Mouse (Mus musculus): Measurements from ENCODE around the gene Hip1. TPM values are rescaled to one million over a fixed set of nuclear protein-coding genes. Genes with fewer than 3 reads are reported as not detected.

Hip1 gene
- polyA plus RNA-seq (2017; shearing (Covaris generic)) = 11.0 TPM

DNA sequence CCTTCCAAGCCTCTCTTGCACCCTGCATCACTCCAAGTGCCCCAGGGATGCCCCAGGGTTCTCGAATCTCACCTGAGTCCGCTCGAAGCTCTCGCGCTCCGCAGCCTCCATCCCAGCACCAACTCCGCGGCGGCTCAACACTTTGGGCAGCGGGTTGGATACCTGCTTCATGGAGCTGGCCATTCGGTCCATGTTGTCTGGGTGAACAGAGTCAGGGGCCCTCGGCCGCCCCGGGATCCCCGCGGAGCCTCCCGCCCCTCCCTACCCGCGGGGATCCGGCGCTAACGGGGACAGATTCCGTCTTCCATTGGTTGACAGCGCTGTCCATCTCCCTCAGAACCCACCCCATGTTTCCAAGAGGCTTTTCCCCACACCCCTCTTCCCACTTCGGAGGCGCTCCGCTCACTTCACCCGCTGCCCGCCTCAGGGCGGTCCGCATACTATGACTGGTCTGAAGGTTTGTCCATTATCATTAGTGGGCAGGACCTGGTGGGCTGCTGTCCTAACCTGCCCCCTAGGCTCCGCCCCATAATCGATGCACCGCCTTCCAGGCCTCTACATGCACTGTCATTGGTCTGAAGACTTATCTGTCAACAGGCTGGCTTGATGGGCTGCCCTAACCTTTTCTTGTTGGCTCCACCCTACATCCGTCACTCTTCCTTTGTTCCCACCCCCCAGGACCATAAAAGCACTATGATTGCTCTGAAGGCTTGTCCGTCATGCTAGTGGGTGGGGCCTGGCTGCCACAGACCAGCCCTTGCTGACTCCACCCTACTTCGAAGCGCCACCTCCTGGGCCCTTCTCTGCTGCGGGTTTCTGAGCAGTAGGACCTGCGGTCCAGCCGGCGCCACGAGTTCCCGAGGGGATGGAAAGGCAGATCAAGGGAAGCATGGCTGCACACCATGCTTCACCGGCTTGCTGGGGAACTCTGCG, at the start of gene Hip1:
TSS of gene Hip1 (minus strand) at position 256 of the 933 bp plus-strand sequence.

GRCm38 (mm10) chr5:135573006-135573405, 28.1 kb upstream of the Hip1 start, which contains the start of gene Ccl24:
Gene Ccl24 (minus strand): TSS chr5:135573049.

DNA sequence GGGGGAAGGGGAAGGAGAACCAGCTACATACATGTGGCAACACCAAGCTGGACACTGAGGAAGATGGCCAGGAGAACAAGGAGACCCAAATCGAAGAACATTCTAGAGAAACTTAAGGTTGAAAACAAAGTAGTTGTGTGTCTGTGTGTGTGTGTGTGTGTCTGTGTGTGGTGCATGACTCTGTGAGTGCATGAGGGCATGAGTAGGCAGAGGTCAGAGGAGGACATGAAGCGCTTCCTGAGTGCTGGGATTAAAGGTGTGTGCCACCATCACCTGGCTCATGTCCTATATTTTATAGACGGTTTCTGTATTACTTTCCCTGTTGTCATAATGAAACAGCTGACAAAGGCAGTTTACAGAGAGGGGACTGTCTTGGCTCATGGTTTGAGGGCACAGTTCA, 18.5 kb upstream of the Hip1 start, which contains the start of gene Ccl26:
TSS of gene Ccl26 (minus strand) at position 101 of the 400 bp plus-strand sequence.

DNA sequence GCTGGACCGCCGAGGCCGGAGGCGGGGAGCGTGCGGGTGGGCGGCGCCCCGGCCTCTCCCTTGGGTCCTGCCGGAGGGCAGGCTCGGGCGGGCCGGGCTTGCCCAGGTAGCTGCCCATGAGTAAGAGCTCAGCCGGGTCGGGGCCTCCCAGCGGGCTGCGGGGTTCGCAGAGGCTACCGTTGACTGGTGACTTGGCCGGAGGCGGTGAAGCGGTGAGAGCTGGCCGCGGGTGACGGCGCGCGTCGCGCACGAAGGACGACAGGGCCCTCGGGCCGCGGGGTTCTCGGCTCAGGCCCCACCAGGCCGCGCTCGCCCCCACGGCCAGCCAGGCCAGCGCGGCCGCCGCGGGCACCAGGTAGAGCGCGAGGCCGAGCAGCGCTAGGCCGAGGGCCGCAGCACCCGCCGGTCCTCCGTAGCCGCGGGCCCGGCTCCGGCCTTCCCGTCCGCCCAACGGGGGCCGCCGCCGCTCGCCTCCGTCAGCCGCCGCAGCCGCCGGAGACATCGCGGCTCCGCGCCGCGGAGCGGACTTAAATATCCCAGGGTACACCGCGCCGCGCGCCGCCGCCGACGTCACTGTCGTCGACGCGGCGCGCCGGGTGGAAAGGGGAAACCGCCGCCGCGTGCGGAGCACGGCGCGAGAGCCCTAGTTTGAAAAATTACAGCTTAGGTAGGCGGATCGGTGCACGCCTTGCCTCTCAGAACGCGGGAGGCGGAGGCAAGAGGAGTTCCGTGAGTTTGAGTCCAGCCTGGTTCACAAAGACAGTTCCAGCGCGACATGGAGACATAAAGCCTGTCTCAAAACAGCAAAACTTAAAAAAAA, 150.7 kb downstream of the Hip1 start, which contains the start of gene Pom121:
TSS of gene Pom121 (minus strand) at position 543 of the 820 bp plus-strand sequence.

GRCm38 (mm10) chr5:135369787-135370654, 174.9 kb downstream of the Hip1 start, which contains the start of gene Nsun5:
Gene Nsun5 (plus strand): TSS chr5:135369953.

Other genes starting within 250 kb of the Hip1 start
- gene Fkbp6, start 195.1 kb downstream of the Hip1 start, polyA plus RNA-seq (2017; shearing (Covaris generic)) = not detected
- not detected for gene Trim50, start 191.8 kb downstream of the Hip1 start, polyA plus RNA-seq (2017; shearing (Covaris generic))
- gene Nsun5, start 175.2 kb downstream of the Hip1 start, polyA plus RNA-seq (2017; shearing (Covaris generic)) = 58.8 TPM
- 3.6 TPM for gene Pom121, start 150.6 kb downstream of the Hip1 start, polyA plus RNA-seq (2017; shearing (Covaris generic))
- not detected for gene Ccl26, start 18.4 kb upstream of the Hip1 start, polyA plus RNA-seq (2017; shearing (Covaris generic))
- gene Ccl24, start 27.9 kb upstream of the Hip1 start, polyA plus RNA-seq (2017; shearing (Covaris generic)) = 0.72 TPM
- 43.4 TPM for gene Rhbdd2, start 87.5 kb upstream of the Hip1 start, polyA plus RNA-seq (2017; shearing (Covaris generic))
- 93.5 TPM for gene Por, start 124.9 kb upstream of the Hip1 start, polyA plus RNA-seq (2017; shearing (Covaris generic))
- 72.4 TPM for gene Tmem120a, start 199.3 kb upstream of the Hip1 start, polyA plus RNA-seq (2017; shearing (Covaris generic))
- 1.0 TPM for gene Styxl1, start 233.3 kb upstream of the Hip1 start, polyA plus RNA-seq (2017; shearing (Covaris generic))
- 565 TPM for gene Mdh2, start 233.4 kb upstream of the Hip1 start, polyA plus RNA-seq (2017; shearing (Covaris generic))